21 mouse cellular contexts compared by ENCODE assay signal in genomic region chr13:46682921-46683320, GRCm38 (mm10). TPM values are rescaled to one million over a fixed set of nuclear protein-coding genes. Genes with fewer than 3 reads are reported as not detected.
DNase-seq lines count a peak whose midpoint lies in the region; ATAC-seq and TF ChIP-seq lines count a peak whose summit lies in the region.
"Had no signal": no experiment of that assay in that cellular context is flagged by ENCODE, and none has a peak within 500 bp of the region (broad histone marks: within the 10 kb centered on the region; RNA-seq: fewer than 3 reads in every experiment).

No protein-coding gene starts in this region.

- no peak for TF ChIP-seq CTCF in cerebellum, adult 2 months (IDR thresholded peaks at IDR 0.05; ENCODE audit: borderline replicate concordance, insufficient read depth, low read depth, low read length)

- H3K4me2 ChIP-seq in heart, embryonic 12.5 days = no peak overlapping the region
- H3K4me2 ChIP-seq in kidney, embryonic 16.5 days (replicated peaks; ENCODE audit: low read depth, low read length) = no peak overlapping the region
- H3K4me2 ChIP-seq: kidney, embryonic 15.5 days; limb, embryonic 15.5 days; liver, embryonic 15.5 days; midbrain, embryonic 12.5 days; neural tube, embryonic 13.5 days had no signal

- TF ChIP-seq POLR2A in cerebellum, adult 2 months (IDR thresholded peaks at IDR 0.05; ENCODE audit: borderline replicate concordance, insufficient read depth, low read length) = no peak

- no peak overlapping the region for H3K9ac ChIP-seq in heart, embryonic 12.5 days
- no peak overlapping the region for H3K9ac ChIP-seq in kidney, embryonic 16.5 days (replicated peaks; ENCODE audit: low read length)
- H3K9ac ChIP-seq: kidney, embryonic 15.5 days; limb, embryonic 15.5 days; liver, embryonic 15.5 days; midbrain, embryonic 12.5 days; neural tube, embryonic 13.5 days had no signal

- H3K27me3 ChIP-seq in heart, embryonic 12.5 days (replicated peaks) = no peaks in the 10 kb centered on the region
- H3K27me3 ChIP-seq in cerebellum, adult 2 months (ENCODE audit: control insufficient read depth, insufficient read depth, low read length) = no peaks in the 10 kb centered on the region
- no peaks in the 10 kb centered on the region for H3K27me3 ChIP-seq in kidney, embryonic 16.5 days (ENCODE audit: insufficient read depth, low read length)
- H3K27me3 ChIP-seq: CH12.LX; kidney, embryonic 15.5 days; limb, embryonic 15.5 days; liver, embryonic 15.5 days; midbrain, embryonic 12.5 days; neural tube, embryonic 13.5 days had no signal

- no peaks in the 10 kb centered on the region for H3K9me3 ChIP-seq in heart, embryonic 12.5 days (replicated peaks)
- no peaks in the 10 kb centered on the region for H3K9me3 ChIP-seq in kidney, embryonic 16.5 days (ENCODE audit: low read length)
- H3K9me3 ChIP-seq: hindbrain, embryonic 10.5 days; kidney, embryonic 15.5 days; limb, embryonic 15.5 days; liver, embryonic 15.5 days; midbrain, embryonic 12.5 days; neural tube, embryonic 13.5 days had no signal

- no peak overlapping the region for H3K4me3 ChIP-seq in heart, embryonic 12.5 days
- no peak overlapping the region for H3K4me3 ChIP-seq in cerebellum, adult 2 months (replicated peaks; ENCODE audit: insufficient read depth, low read depth, low read length)
- no peak overlapping the region for H3K4me3 ChIP-seq in kidney, embryonic 16.5 days (ENCODE audit: low read length)
- H3K4me3 ChIP-seq: erythroblast, embryonic 14.5 days; hindbrain, embryonic 10.5 days; kidney, embryonic 15.5 days; limb, embryonic 15.5 days; liver, embryonic 15.5 days; midbrain, embryonic 12.5 days; neural tube, embryonic 13.5 days had no signal

- H3K4me1 ChIP-seq in heart, embryonic 12.5 days (replicated peaks) = no peaks in the 10 kb centered on the region
- H3K4me1 ChIP-seq in cerebellum, adult 2 months (ENCODE audit: control insufficient read depth, insufficient read depth, low read length) = peaks cover 8% of the 10 kb centered on the region
- H3K4me1 ChIP-seq in kidney, embryonic 16.5 days (ENCODE audit: insufficient read depth, low read length) = no peaks in the 10 kb centered on the region
- H3K4me1 ChIP-seq: hindbrain, embryonic 10.5 days; kidney, embryonic 15.5 days; limb, embryonic 15.5 days; liver, embryonic 15.5 days; midbrain, embryonic 12.5 days; neural tube, embryonic 13.5 days had no signal

- H3K36me3 ChIP-seq in heart, embryonic 12.5 days = peaks cover 57% of the 10 kb centered on the region
- H3K36me3 ChIP-seq in kidney, embryonic 16.5 days (ENCODE audit: insufficient read depth, low read length) = peaks cover 35% of the 10 kb centered on the region

- no peak for ATAC-seq in heart, embryonic 12.5 days (ENCODE audit: insufficient number of reproducible peaks, low FRiP score)
- no peak for ATAC-seq in erythroblast, adult 5-6 weeks (replicated peaks; ENCODE audit: low FRiP score, poor library complexity, severe bottlenecking)
- ATAC-seq in kidney, embryonic 16.5 days (ENCODE audit: low FRiP score, low TSS enrichment) = no peak
- ATAC-seq: forebrain, embryonic 14.5 days; hindbrain, postnatal 0 days; intestine, postnatal 0 days had no signal

- no peak overlapping the region for H3K27ac ChIP-seq in heart, embryonic 12.5 days (ENCODE audit: poor library complexity, severe bottlenecking)
- H3K27ac ChIP-seq in cerebellum, adult 2 months (ENCODE audit: insufficient read depth, low read length) = no peak overlapping the region
- no peak overlapping the region for H3K27ac ChIP-seq in kidney, embryonic 16.5 days (ENCODE audit: low read length)
- H3K27ac ChIP-seq: hindbrain, embryonic 10.5 days; hindbrain, postnatal 0 days; kidney, embryonic 15.5 days; limb, embryonic 15.5 days; liver, embryonic 15.5 days; midbrain, embryonic 12.5 days; neural tube, embryonic 13.5 days had no signal

- peak; percentile 88 for DNase-seq in heart, adult 11 months
- DNase-seq in brain, adult 2 months (ENCODE audit: low read depth, low spot score) = peak; percentile 63
- DNase-seq in cerebellum, adult 2 months = peak; percentile 49 to 68
- peak; percentile 39 for DNase-seq in cerebellum, postnatal 36 days
- DNase-seq in adrenal gland, postnatal 10 days = no peak
- DNase-seq: lung, postnatal 10 days; thymus, postnatal 25 days had no signal

- 83% methylated on average over 2 of the region's 2 CpGs for WGBS in heart, embryonic 12.5 days
- 13% methylated on average over 2 of the region's 2 CpGs for WGBS in cerebellum, adult 2 months
- 85% methylated on average over 2 of the region's 2 CpGs for WGBS in kidney, embryonic 16.5 days

RNA-seq across cellular contexts. Expression of gene Fam8a1, which starts 13.6 kb away (rescaled TPM):
- polyA plus RNA-seq in heart, embryonic 12.5 days (2016; fragmentation: Nextera tagmentation; extraction: Ambion mirVana) = 16.4 and 16.7 TPM in 2 replicates
- polyA plus RNA-seq in cerebellum, adult 2 months (2012; rRNA removed) = 38.7 and 41.9 TPM in 2 replicates
- total RNA-seq in erythroblast, adult 5-6 weeks (2015; ENCODE audit: low replicate concordance) = 9.2 and 10.2 TPM in 2 replicates
- 8.9 TPM in 2 replicates for total RNA-seq in erythroblast, adult 5-6 weeks (2017; ENCODE audit: low replicate concordance)
- total RNA-seq in adrenal gland, postnatal 10 days (2021) = 10 to 100 TPM; 44.5 to 44.9 TPM
- 7.1 and 8.1 TPM in 2 replicates for polyA plus RNA-seq in kidney, embryonic 16.5 days (2015; fragmentation: Nextera tagmentation; extraction: Ambion mirVana)

RNA-seq across cellular contexts. Expression of gene Nup153, which starts 44.8 kb away (rescaled TPM):
- 26.6 and 28.0 TPM in 2 replicates for polyA plus RNA-seq in heart, embryonic 12.5 days (2016; fragmentation: Nextera tagmentation; extraction: Ambion mirVana)
- polyA plus RNA-seq in cerebellum, adult 2 months (2012; rRNA removed) = 33.8 and 36.9 TPM in 2 replicates
- total RNA-seq in erythroblast, adult 5-6 weeks (2015; ENCODE audit: low replicate concordance) = 67.2 and 84.4 TPM in 2 replicates
- total RNA-seq in erythroblast, adult 5-6 weeks (2017; ENCODE audit: low replicate concordance) = 93.8 and 132 TPM in 2 replicates
- 10 to 100 TPM; 48.5 to 60.9 TPM for total RNA-seq in adrenal gland, postnatal 10 days (2021)
- polyA plus RNA-seq in kidney, embryonic 16.5 days (2015; fragmentation: Nextera tagmentation; extraction: Ambion mirVana) = 23.0 and 23.3 TPM in 2 replicates
